Mouse (Mus musculus): Measurements from ENCODE around the gene Snx13. TPM values are rescaled to one million over a fixed set of nuclear protein-coding genes. Genes with fewer than 3 reads are reported as not detected.

Snx13 gene
- total RNA-seq, 4 experiments from 2014 or later, result 61.0 to 71.9 (median 67.6) TPM

DNA sequence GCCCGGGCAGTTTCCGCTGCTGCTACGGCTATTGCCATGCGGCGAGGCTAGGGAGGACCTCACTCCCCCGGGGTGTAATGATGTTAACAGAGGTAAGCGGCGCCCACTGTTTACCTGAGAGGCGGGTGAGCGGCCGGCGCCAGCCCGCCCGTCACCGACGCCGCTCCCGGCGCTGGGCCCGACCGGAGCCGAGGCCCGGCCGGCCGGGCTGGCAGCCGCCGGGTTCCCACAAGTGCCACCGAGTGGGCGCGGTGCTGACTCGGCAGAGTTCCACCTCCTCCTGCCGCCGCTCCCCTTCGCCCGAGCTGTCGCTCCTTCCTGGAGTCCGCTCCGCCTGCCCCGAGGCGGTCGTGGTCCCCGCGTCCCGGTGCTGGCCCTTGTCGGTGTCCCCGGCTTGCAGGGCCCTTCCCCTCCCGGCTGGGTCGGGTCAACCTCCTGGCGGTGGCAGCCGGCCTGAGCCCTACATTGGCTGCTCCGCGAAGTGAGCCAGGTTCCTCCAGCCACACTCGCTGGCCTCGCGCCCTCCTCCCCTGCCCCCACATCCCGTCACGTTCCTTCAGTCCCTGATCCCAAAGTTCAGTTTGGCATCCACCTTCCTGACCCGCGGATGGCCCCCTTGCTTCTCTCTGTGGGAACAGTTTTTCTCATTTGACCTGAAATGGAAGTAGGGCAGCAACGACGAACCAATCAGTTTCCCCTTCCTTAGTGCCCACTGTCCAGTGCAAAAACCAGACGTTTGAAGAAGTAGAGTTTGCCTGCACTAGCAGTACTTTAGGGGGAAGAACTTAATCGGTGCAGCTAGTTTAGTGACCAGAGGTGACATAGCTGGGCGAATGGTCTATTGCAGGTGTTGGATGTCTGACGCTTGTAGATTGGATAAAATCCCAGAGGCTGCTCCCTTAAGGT, 587 bp downstream of the Snx13 start:
- peak; percentile 27 to 31 for DNase-seq (ENCODE audit: low spot score in 2 of 2)

GRCm38 (mm10) chr12:35048891-35049290, 1.9 kb downstream of the Snx13 start:
- DNase-seq (ENCODE audit: low spot score in 2 of 2), result no peak

DNA sequence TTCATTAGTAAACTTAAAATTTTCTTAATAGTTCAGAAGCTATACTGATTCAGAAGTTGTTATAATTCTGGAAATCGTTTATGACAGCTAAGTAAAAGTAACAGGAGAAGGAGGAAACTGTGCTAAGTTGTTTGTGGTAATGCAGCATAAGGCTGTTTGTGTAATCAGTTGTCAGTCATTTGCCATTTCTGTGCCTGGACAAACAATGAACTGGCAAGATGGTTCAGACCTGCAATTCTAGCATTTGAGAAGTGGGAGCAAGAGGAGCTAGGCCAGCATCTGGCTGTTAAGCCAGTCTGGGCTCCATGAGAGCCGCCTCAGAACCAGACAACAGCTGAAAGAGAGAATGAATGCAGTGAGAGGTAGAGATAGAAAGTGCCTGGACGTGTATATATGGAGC, 3.5 kb downstream of the Snx13 start:
- DNase-seq (ENCODE audit: low spot score in 2 of 2), result no peak

DNA sequence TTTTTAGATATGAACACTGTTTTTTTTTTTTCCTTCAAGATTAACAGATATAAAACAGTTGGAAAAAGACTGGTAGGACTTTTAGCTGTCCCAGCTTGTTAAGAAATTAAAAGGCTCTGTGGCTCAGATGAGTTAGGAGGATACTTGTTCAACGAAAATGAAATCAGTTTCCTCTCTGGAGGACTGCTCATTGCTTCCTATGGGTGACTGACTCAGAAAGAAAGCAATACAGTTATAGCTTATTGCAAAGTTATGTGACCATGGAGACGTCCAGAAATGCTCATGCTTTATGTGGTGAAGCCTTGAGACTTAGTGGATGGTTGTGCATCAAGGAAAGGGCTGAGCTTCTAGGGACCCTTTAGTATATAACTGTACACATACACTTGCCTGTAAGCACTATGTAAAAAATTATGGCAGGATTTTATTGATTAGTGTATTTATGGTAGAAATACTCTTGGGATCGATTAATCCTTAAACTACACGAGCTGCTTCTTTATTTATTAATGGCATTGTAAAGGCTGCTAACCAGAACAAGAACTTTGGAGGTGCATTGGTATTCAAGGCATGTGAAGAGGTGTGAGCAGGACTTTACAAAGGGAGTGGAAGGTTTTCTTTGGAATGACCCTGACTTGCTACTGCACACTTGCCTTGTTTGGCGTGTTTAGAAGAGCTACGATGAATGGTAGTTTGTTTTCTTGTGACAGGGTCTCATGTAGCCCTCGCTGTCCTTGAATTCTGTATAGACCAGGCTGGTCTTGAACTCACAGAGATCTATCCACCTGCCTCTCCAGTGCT, 4.2 kb downstream of the Snx13 start:
- no peak for DNase-seq (ENCODE audit: low spot score in 2 of 2)

GRCm38 (mm10) chr12:35054420-35054819, 7.4 kb downstream of the Snx13 start:
- no peak for DNase-seq (ENCODE audit: low spot score in 2 of 2)

DNA sequence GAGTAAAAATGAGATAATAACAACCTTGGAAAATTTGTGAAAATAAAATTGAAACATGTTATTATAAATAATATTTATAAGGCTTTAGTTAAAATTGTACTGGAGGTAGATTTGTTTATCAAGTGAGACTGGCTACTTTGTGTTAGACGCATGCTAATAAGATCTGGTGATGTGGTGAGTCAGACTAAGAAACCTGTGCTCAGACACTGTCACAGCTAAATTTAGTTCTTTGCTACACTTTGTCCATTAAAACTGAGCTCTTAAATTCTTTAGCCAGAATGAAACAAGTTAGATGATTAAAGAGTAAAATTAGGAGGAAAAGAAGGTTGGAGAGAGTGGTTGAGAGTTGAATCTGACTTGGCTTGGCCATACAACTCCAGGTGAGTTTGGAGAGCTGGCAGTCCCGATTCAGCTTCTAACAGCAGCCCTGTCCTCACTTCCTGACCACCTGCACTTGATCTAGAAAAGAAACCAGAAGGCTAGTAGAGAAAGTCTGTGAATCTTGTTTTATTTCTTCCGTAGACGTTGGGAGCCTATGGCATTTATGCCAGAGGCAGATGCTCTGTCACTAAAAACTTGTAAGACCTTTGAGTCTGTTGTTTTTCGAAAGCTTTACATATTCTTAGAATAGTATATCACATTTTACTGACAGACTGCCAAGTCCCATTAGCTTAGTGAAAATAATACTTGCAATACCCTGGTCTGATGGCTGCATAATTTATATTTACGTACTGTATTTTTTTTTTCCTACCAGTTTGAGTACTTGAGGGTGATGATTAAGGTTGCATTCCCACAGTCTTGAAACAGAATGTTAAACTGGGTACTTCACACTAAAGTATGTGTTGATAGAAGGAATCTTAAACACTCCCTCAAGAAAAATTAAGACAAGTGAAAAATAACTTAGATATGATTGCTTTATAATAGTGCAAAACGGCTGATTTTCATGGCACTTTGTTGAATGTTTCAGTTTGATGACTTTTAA, 8.4 kb downstream of the Snx13 start:
- DNase-seq (ENCODE audit: low spot score in 2 of 2), result no peak

DNA sequence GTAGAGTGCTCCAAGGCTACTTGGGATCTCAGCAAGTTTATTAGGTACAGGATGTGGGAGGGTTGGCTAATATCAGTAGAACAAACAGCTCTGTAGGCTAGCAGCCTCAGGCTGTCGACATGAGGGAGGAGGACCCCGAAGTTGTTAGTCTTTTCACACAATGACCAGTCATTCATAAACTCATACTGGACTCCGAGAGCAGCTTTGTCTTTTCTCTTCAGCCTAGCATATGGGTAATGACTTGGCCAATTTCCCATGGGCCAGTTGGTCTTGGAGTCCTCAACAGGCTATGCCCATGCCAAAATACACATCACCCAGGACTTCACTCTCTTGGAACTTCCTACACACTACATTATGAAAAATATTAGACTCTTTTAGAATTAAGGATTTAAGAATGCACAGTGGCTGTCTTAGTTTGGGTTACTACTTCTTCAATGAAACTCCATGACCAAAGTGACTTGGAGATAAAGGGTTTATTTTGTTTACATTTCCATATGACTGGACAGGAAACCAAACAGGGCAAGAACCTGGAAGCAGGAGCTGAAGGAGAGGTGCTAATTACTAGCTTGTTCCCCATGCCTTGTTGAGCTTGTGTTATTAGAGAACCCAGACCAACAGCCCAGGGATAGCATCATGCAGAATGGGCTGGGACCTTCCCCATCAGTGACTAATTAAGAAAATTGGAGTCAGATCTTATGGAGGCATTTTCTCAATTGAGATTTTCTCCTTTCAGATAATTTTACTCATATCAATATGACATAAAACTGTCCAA, 16.9 kb downstream of the Snx13 start:
- no peak for DNase-seq (ENCODE audit: low spot score in 2 of 2)

DNA sequence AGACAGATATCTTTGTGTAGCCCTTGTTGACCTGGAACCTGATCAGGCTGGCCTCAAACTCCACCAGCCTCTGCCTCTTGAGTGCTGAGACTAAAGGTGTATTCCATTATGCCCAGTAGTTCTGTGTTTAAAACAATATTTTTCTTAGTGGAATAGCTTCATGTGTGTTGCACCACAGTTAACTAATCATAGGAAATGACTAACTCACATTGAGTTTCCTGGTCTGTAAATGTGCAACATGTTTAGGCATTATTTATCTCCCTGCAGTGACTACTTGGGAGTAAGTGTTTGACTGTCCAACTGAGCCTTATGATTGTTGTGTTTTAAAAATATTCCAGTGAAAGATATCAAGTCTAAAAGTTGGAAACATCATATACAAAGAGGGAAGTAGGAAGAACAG, 20.6 kb downstream of the Snx13 start:
- DNase-seq (ENCODE audit: low spot score in 2 of 2), result no peak

- no peak for DNase-seq (ENCODE audit: low spot score in 2 of 2)
Measured at GRCm38 (mm10) chr12:35071336-35071735, 24.4 kb downstream of the Snx13 start.

GRCm38 (mm10) chr12:35072178-35072577, 25.2 kb downstream of the Snx13 start:
- no peak for DNase-seq (ENCODE audit: low spot score in 2 of 2)

DNA sequence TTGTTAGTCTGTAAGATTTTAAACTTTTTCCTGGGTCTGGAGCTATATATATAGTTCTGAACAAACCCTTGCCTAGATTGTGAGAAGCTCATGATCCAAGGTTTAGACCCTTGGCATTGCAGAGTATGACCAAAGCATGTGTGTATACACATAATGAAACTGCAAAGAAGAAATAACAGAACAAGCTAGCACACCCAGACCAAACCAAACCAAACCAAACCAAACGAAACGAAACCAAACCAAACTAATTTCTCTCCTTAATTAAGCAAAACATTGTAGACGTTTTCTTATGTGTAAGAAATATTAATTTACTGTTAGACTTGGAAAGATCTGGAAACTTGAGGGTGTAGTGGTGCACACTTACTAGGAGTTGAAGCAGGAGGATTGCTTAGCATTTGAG, 29.0 kb downstream of the Snx13 start:
- no peak for DNase-seq (ENCODE audit: low spot score in 2 of 2)

GRCm38 (mm10) chr12:35123549-35123948, 76.6 kb downstream of the Snx13 start:
- no peak for DNase-seq (ENCODE audit: low spot score in 2 of 2)

GRCm38 (mm10) chr12:35153186-35153585, 106.2 kb downstream of the Snx13 start:
- DNase-seq (ENCODE audit: low spot score in 2 of 2), result no peak

- DNase-seq (ENCODE audit: low spot score in 2 of 2), result no peak
Measured at GRCm38 (mm10) chr12:35154149-35154548, 107.2 kb downstream of the Snx13 start.

GRCm38 (mm10) chr12:35157237-35157636, 110.3 kb downstream of the Snx13 start:
- no peak for DNase-seq (ENCODE audit: low spot score in 2 of 2)

DNA sequence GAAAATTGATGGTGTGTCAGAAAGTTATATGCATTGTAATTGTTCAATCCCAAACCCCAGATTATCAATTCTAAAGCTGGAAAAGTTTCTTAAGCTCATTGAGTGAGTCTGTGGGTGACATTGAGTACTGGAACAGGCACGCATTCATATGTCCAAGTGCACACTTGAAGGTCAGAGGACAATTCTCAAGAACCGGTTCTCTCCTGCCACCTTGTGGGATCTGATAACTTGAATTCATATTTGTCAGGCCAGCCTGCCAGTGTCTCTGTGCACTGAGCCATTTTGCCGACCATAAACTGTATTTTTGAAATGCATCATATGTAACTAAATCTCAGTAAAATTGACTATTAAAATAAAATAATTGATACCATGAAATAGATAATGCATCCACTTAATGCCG, 114.7 kb downstream of the Snx13 start:
- no peak for DNase-seq (ENCODE audit: low spot score in 2 of 2)

GRCm38 (mm10) chr12:35170275-35170674, 123.3 kb downstream of the Snx13 start:
- no peak for DNase-seq (ENCODE audit: low spot score in 2 of 2)

DNA sequence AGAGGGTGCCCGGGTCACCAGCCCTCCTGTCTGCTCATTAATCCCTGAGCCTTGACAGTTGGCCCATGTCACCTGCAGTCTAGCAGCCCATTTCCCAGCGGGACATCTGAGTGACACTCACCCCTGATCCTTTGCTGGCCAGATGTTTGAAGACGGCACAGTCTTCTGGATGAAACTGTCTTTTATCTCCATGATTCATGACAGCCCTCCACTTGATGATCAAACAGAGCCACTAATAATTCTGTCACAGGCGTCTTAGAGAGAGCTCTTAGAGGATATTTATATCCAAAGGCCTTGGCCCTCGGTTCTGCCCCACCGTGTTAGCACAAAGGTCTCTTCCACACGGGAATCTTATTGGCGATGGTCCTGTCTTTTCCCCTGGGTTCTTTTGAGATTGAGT, 129.0 kb downstream of the Snx13 start:
- DNase-seq (ENCODE audit: low spot score in 2 of 2), result no peak

GRCm38 (mm10) chr12:35176628-35177027, 129.6 kb downstream of the Snx13 start:
- DNase-seq (ENCODE audit: low spot score in 2 of 2), result no peak

- peak; percentile 40 to 87 for DNase-seq (ENCODE audit: low spot score in 2 of 2)
Measured at GRCm38 (mm10) chr12:35182675-35183074, 135.7 kb downstream of the Snx13 start.
